Mouse (Mus musculus): Measurements from ENCODE around the gene Man1b1. TPM values are rescaled to one million over a fixed set of nuclear protein-coding genes. Genes with fewer than 3 reads are reported as not detected.

Gene Man1b1
- polyA plus RNA-seq, 1 experiment, result 43.5 TPM

- Histone ChIP-seq H3K4me3 (ENCODE audit: insufficient read depth, low read length) (peak overlapping the region; percentile 77), H3K27ac (ENCODE audit: insufficient read depth, low read depth, low read length) (no peak overlapping the region), H3K4me1 (ENCODE audit: control insufficient read depth, insufficient read depth, low read length) (peaks cover 3% of the 10 kb centered on the region)
- TF ChIP-seq POLR2A (IDR thresholded peaks at IDR 0.05; ENCODE audit: borderline replicate concordance, low read depth, low read length), result no peak
- no peak for TF ChIP-seq CTCF (IDR thresholded peaks at IDR 0.05; ENCODE audit: low read depth, low read length)
Observed at GRCm38 (mm10) chr2:25372644-25373391, 40.7 kb downstream of the Man1b1 start.

GRCm38 (mm10) chr2:25373431-25373830 is 41.3 kb downstream of the Man1b1 start:
- TF ChIP-seq CTCF (IDR thresholded peaks at IDR 0.05; ENCODE audit: low read depth, low read length) (no peak), POLR2A (IDR thresholded peaks at IDR 0.05; ENCODE audit: borderline replicate concordance, low read depth, low read length) (no peak)
- peak overlapping the region; percentile 77 for H3K4me3 ChIP-seq (ENCODE audit: insufficient read depth, low read length)
- no peak overlapping the region for H3K27ac ChIP-seq (ENCODE audit: insufficient read depth, low read depth, low read length)
- H3K4me1 ChIP-seq (ENCODE audit: control insufficient read depth, insufficient read depth, low read length), result peaks cover 3% of the 10 kb centered on the region

GRCm38 (mm10) chr2:25376589-25376988 is 44.5 kb downstream of the Man1b1 start:
- H3K4me3 ChIP-seq (ENCODE audit: insufficient read depth, low read length), result no peak overlapping the region

GRCm38 (mm10) chr2:25384492-25384891 is 52.4 kb downstream of the Man1b1 start:
- TF ChIP-seq CTCF (IDR thresholded peaks at IDR 0.05; ENCODE audit: low read depth, low read length) (no peak), POLR2A (IDR thresholded peaks at IDR 0.05; ENCODE audit: borderline replicate concordance, low read depth, low read length) (no peak)
- H3K4me1 ChIP-seq (ENCODE audit: control insufficient read depth, insufficient read depth, low read length), result peaks cover 5% of the 10 kb centered on the region
- H3K4me3 ChIP-seq (ENCODE audit: insufficient read depth, low read length), result no peak overlapping the region
- H3K27ac ChIP-seq (ENCODE audit: insufficient read depth, low read depth, low read length), result no peak overlapping the region

More at GRCm38 (mm10) chr2:25376589-25376988, 44.5 kb downstream of the Man1b1 start:
- Histone ChIP-seq H3K4me1 (ENCODE audit: control insufficient read depth, insufficient read depth, low read length) (peaks cover 2% of the 10 kb centered on the region), H3K27ac (ENCODE audit: insufficient read depth, low read depth, low read length) (no peak overlapping the region)
- no peak for TF ChIP-seq POLR2A (IDR thresholded peaks at IDR 0.05; ENCODE audit: borderline replicate concordance, low read depth, low read length)
- TF ChIP-seq CTCF (IDR thresholded peaks at IDR 0.05; ENCODE audit: low read depth, low read length), result peak; percentile 44; the same call in 1 of the 2 replicates

- H3K27ac ChIP-seq (ENCODE audit: insufficient read depth, low read depth, low read length), result no peak overlapping the region
- no peak overlapping the region for H3K4me3 ChIP-seq (ENCODE audit: insufficient read depth, low read length)
- no peak for TF ChIP-seq CTCF (IDR thresholded peaks at IDR 0.05; ENCODE audit: low read depth, low read length)
- TF ChIP-seq POLR2A (IDR thresholded peaks at IDR 0.05; ENCODE audit: borderline replicate concordance, low read depth, low read length), result no peak
- no peaks in the 10 kb centered on the region; the same call in 1 of the 2 replicates for H3K4me1 ChIP-seq (ENCODE audit: control insufficient read depth, insufficient read depth, low read length)
Observed at GRCm38 (mm10) chr2:25391266-25391665, 59.1 kb downstream of the Man1b1 start.

- H3K4me3 ChIP-seq (ENCODE audit: insufficient read depth, low read length), result no peak overlapping the region
- no peak overlapping the region for H3K27ac ChIP-seq (ENCODE audit: insufficient read depth, low read depth, low read length)
- TF ChIP-seq CTCF (IDR thresholded peaks at IDR 0.05; ENCODE audit: low read depth, low read length) (no peak), POLR2A (IDR thresholded peaks at IDR 0.05; ENCODE audit: borderline replicate concordance, low read depth, low read length) (no peak)
- H3K4me1 ChIP-seq (ENCODE audit: control insufficient read depth, insufficient read depth, low read length), result no peaks in the 10 kb centered on the region
Observed at GRCm38 (mm10) chr2:25394281-25395221, 62.4 kb downstream of the Man1b1 start.

- Histone ChIP-seq H3K4me3 (ENCODE audit: insufficient read depth, low read length) (peak within 1 kb of the TSS; percentile 51), H3K27ac (ENCODE audit: insufficient read depth, low read depth, low read length) (no peak within 1 kb of the TSS), H3K4me1 (ENCODE audit: control insufficient read depth, insufficient read depth, low read length) (no peaks in the 10 kb centered on the region)
- TF ChIP-seq POLR2A (IDR thresholded peaks at IDR 0.05; ENCODE audit: borderline replicate concordance, low read depth, low read length), result no peak
- no peak for TF ChIP-seq CTCF (IDR thresholded peaks at IDR 0.05; ENCODE audit: low read depth, low read length)
Observed at GRCm38 (mm10) chr2:25395721-25396596, 63.8 kb downstream of the Man1b1 start, which contains the start of gene Entpd2. Gene Entpd2, plus strand, starts transcription at chr2:25395874.

- Histone ChIP-seq H3K4me3 (ENCODE audit: insufficient read depth, low read length) (no peak overlapping the region), H3K4me1 (ENCODE audit: control insufficient read depth, insufficient read depth, low read length) (no peaks in the 10 kb centered on the region), H3K27ac (ENCODE audit: insufficient read depth, low read depth, low read length) (no peak overlapping the region)
- TF ChIP-seq POLR2A (IDR thresholded peaks at IDR 0.05; ENCODE audit: borderline replicate concordance, low read depth, low read length) (no peak), CTCF (IDR thresholded peaks at IDR 0.05; ENCODE audit: low read depth, low read length) (no peak)
Observed at GRCm38 (mm10) chr2:25396597-25396983, 64.5 kb downstream of the Man1b1 start.

GRCm38 (mm10) chr2:25397010-25397409 is 64.9 kb downstream of the Man1b1 start:
- Histone ChIP-seq H3K27ac (ENCODE audit: insufficient read depth, low read depth, low read length) (no peak overlapping the region), H3K4me1 (ENCODE audit: control insufficient read depth, insufficient read depth, low read length) (no peaks in the 10 kb centered on the region), H3K4me3 (ENCODE audit: insufficient read depth, low read length) (no peak overlapping the region)
- TF ChIP-seq POLR2A (IDR thresholded peaks at IDR 0.05; ENCODE audit: borderline replicate concordance, low read depth, low read length), result no peak
- no peak for TF ChIP-seq CTCF (IDR thresholded peaks at IDR 0.05; ENCODE audit: low read depth, low read length)
